Mouse (Mus musculus) intestine, embryonic 16.5 days (tissue): Measurements from ENCODE around the gene Ankrd13a. TPM values are rescaled to one million over a fixed set of nuclear protein-coding genes. Genes with fewer than 3 reads are reported as not detected.
A peak's percentile ranks its signal among the peaks of the same experiment; 100 is the strongest.

Experiments
- ATAC-seq: fragments of 200-750 bp; cut with Nextera tagmentation; 2 replicates; pipeline ENCODE4 v1.8.0; 2017; ENCODE audit warnings: moderate TSS enrichment, moderate library complexity
- H3K27ac ChIP-seq: fragments of 300-500 bp; sonication (generic); 2 replicates; pipeline ENCODE4 v1.5.1; 2014; ENCODE audit warnings: mild to moderate bottlenecking, low read length
- H3K27me3 ChIP-seq: fragments of 300-500 bp; sonication (generic); replicated peaks from 2 replicates; pipeline ENCODE4 v1.6.1; 2014; ENCODE audit warnings: low read length, control low read depth, mixed read lengths; ENCODE audit not compliant: control insufficient read depth, insufficient read depth
- H3K36me3 ChIP-seq: fragments of 300-500 bp; sonication (generic); 2 replicates; pipeline ENCODE4 v1.6.1; 2014; ENCODE audit warnings: low read length, control low read depth; ENCODE audit not compliant: control insufficient read depth, insufficient read depth
- H3K4me1 ChIP-seq: fragments of 300-500 bp; sonication (generic); 2 replicates; pipeline ENCODE4 v1.6.1; 2014; ENCODE audit warnings: low read length, control low read depth, mixed read lengths; ENCODE audit not compliant: control insufficient read depth, insufficient read depth
- H3K4me2 ChIP-seq: fragments of 300-500 bp; sonication (generic); 2 replicates; pipeline ENCODE4 v1.6.1; 2014; ENCODE audit warnings: low read depth, low read length, control low read depth
- H3K4me3 ChIP-seq: fragments of 300-500 bp; sonication (generic); 2 replicates; pipeline ENCODE4 v1.5.1; 2014; ENCODE audit warnings: mild to moderate bottlenecking, low read length
- H3K9ac ChIP-seq: fragments of 300-500 bp; sonication (generic); 2 replicates; pipeline ENCODE4 v1.6.1; 2014; ENCODE audit warnings: low read depth, low read length
- H3K9me3 ChIP-seq: fragments of 300-500 bp; sonication (generic); 2 replicates; pipeline ENCODE4 v1.6.1; 2016; ENCODE audit warnings: low read length, control low read depth; ENCODE audit not compliant: control insufficient read depth
- WGBS: fragments of 180-500 bp; shearing (Covaris S2); extraction: QIAGEN DNeasy Blood & Tissue Kit; methylation state at CpG from one replicate; pipeline ENCODE4 v1.1.7; 2014; 5-methylcytosine and 5-hydroxymethylcytosine counted together
- polyA plus RNA-seq: library from polyadenylated mRNA; unstranded; fragments of >200 nt; fragmentation: Nextera tagmentation; extraction: Ambion mirVana; gene quantifications from 2 replicates; pipeline ENCODE4 v1.2.1, GENCODE M21; 2015

Gene Ankrd13a
- polyA plus RNA-seq, 1 experiment from 2014 or later = 12.7 TPM

- 81% methylated on average over 10 of the region's 10 CpGs for WGBS
- no peak for ATAC-seq
- no peak overlapping the region for H3K4me3 ChIP-seq
- no peak overlapping the region for H3K27ac ChIP-seq
- no peak overlapping the region for H3K4me2 ChIP-seq
- no peaks in the 10 kb centered on the region for H3K27me3 ChIP-seq
- H3K9me3 ChIP-seq = no peaks in the 10 kb centered on the region
- no peak overlapping the region for H3K9ac ChIP-seq
- peaks cover 8% of the 10 kb centered on the region; the same call in 1 of the 2 replicates for H3K36me3 ChIP-seq
- H3K4me1 ChIP-seq = 0 out of 2 replicates have a peak, but pooled peaks cover 8% of the 10 kb centered on the region
These were observed 34.8 kb downstream of the Ankrd13a start for GRCm38 (mm10) chr5:114809181-114809756.

GRCm38 (mm10) chr5:114809826-114810225 lies 35.3 kb downstream of the Ankrd13a start:
- 87% methylated on average over 5 of the region's 5 CpGs for WGBS
- Histone ChIP-seq H3K27me3 (no peaks in the 10 kb centered on the region), H3K9ac (no peak overlapping the region), H3K9me3 (no peaks in the 10 kb centered on the region), H3K36me3 (peaks cover 5% of the 10 kb centered on the region; the same call in 1 of the 2 replicates), H3K4me2 (no peak overlapping the region), H3K27ac (no peak overlapping the region), H3K4me3 (no peak overlapping the region), H3K4me1 (0 out of 2 replicates have a peak, but pooled peaks cover 8% of the 10 kb centered on the region)
- ATAC-seq = no peak

- Histone ChIP-seq H3K9me3 (no peaks in the 10 kb centered on the region), H3K4me1 (0 out of 2 replicates have a peak, but pooled peaks cover 5% of the 10 kb centered on the region), H3K36me3 (no peaks in the 10 kb centered on the region), H3K27ac (peak overlapping the region; percentile 75), H3K4me3 (peak overlapping the region; percentile 98), H3K9ac (peak overlapping the region; percentile 89), H3K4me2 (peak overlapping the region; percentile 67), H3K27me3 (no peaks in the 10 kb centered on the region)
- peak; percentile 96 for ATAC-seq
- under 1% methylated on average over 50 of the region's 50 CpGs for WGBS
These were observed 39.2 kb downstream of the Ankrd13a start for GRCm38 (mm10) chr5:114813525-114814181.

- no peak overlapping the region for H3K4me2 ChIP-seq
- H3K9me3 ChIP-seq = no peaks in the 10 kb centered on the region
- 0 out of 2 replicates have a peak, but pooled peaks cover 5% of the 10 kb centered on the region for H3K4me1 ChIP-seq
- no peak for ATAC-seq
- H3K27ac ChIP-seq = no peak overlapping the region
- 53% methylated on average over 6 of the region's 6 CpGs for WGBS
- H3K36me3 ChIP-seq = no peaks in the 10 kb centered on the region
- H3K9ac ChIP-seq = no peak overlapping the region
- no peaks in the 10 kb centered on the region for H3K27me3 ChIP-seq
- no peak overlapping the region for H3K4me3 ChIP-seq
These were observed 42.1 kb downstream of the Ankrd13a start for GRCm38 (mm10) chr5:114816599-114816998.

GRCm38 (mm10) chr5:114818124-114818523 lies 43.6 kb downstream of the Ankrd13a start:
- ATAC-seq = no peak
- H3K27ac ChIP-seq = no peak overlapping the region
- H3K36me3 ChIP-seq = no peaks in the 10 kb centered on the region
- no peak overlapping the region for H3K4me2 ChIP-seq
- H3K9ac ChIP-seq = no peak overlapping the region
- H3K27me3 ChIP-seq = no peaks in the 10 kb centered on the region
- no peak overlapping the region for H3K4me3 ChIP-seq
- H3K9me3 ChIP-seq = no peaks in the 10 kb centered on the region
- WGBS = 79% methylated on average over 10 of the region's 11 CpGs
- no peaks in the 10 kb centered on the region for H3K4me1 ChIP-seq

GRCm38 (mm10) chr5:114822796-114823688 lies 48.6 kb downstream of the Ankrd13a start, which contains the start of gene 1500011B03Rik:
TSS of gene 1500011B03Rik (minus strand) at chr5:114823468.
- H3K9me3 ChIP-seq = no peaks in the 10 kb centered on the region
- H3K27ac ChIP-seq = peak within 1 kb of the TSS; percentile 68; the same call in 1 of the 2 replicates
- H3K4me2 ChIP-seq = peak within 1 kb of the TSS; percentile 77
- whole genome bisulfite sequencing = 8% methylated on average over 53 of the region's 53 CpGs
- H3K4me1 ChIP-seq = no peaks in the 10 kb centered on the region; the same call in 1 of the 2 replicates
- H3K36me3 ChIP-seq = no peaks in the 10 kb centered on the region
- peak; percentile 71 for ATAC-seq
- H3K27me3 ChIP-seq = no peaks in the 10 kb centered on the region
- H3K4me3 ChIP-seq = peak within 1 kb of the TSS; percentile 60
- peak within 1 kb of the TSS; percentile 69 for H3K9ac ChIP-seq

GRCm38 (mm10) chr5:114824197-114824596 lies 49.7 kb downstream of the Ankrd13a start:
- H3K9ac ChIP-seq = no peak overlapping the region
- no peak for ATAC-seq
- no peak overlapping the region for H3K4me3 ChIP-seq
- no peaks in the 10 kb centered on the region for H3K36me3 ChIP-seq
- H3K9me3 ChIP-seq = no peaks in the 10 kb centered on the region
- no peak overlapping the region for H3K27ac ChIP-seq
- WGBS = 26% methylated on average over 9 of the region's 9 CpGs
- H3K4me1 ChIP-seq = no peaks in the 10 kb centered on the region; the same call in 1 of the 2 replicates
- H3K4me2 ChIP-seq = 0 out of 2 replicates have a peak overlapping the region, but pooled peaks have one; percentile 14
- no peaks in the 10 kb centered on the region for H3K27me3 ChIP-seq

- H3K27ac ChIP-seq = peak overlapping the region; percentile 83
- WGBS = 4% methylated on average over 27 of the region's 27 CpGs
These were observed 51.7 kb downstream of the Ankrd13a start for GRCm38 (mm10) chr5:114825978-114826691.

More at GRCm38 (mm10) chr5:114825978-114826691, 51.7 kb downstream of the Ankrd13a start:
- no peaks in the 10 kb centered on the region; the same call in 1 of the 2 replicates for H3K4me1 ChIP-seq
- H3K4me2 ChIP-seq = peak overlapping the region; percentile 80
- ATAC-seq = peak; percentile 96
- no peaks in the 10 kb centered on the region for H3K27me3 ChIP-seq
- H3K9me3 ChIP-seq = no peaks in the 10 kb centered on the region
- H3K36me3 ChIP-seq = no peaks in the 10 kb centered on the region
- peak overlapping the region; percentile 69 for H3K9ac ChIP-seq
- peak overlapping the region; percentile 49 for H3K4me3 ChIP-seq
